Mouse (Mus musculus) spleen, adult 2 months (tissue): ENCODE measurements around the gene Hs6st3. TPM values are rescaled to one million over a fixed set of nuclear protein-coding genes. Genes with fewer than 3 reads are reported as not detected.

Experiments used
- DNase-seq, 2 experiments: peaks; one replicate each; pipeline versions ENCODE4 v3.0.0 to v3.0.0-alpha.2; 2012 to 2021; ENCODE audit warnings: low spot score in 2 of 2, low read depth in 1 of 2
- H3K27ac ChIP-seq: fragments of 200-500 bp; 2 replicates; pipeline ENCODE4 v1.5.1; 2012; ENCODE audit warnings: low read length, inconsistent platforms; ENCODE audit not compliant: insufficient read depth
- H3K27me3 ChIP-seq: fragments of 200-500 bp; 2 replicates; pipeline ENCODE4 v1.6.1; 2012; ENCODE audit warnings: mild to moderate bottlenecking, moderate library complexity, low read length, inconsistent platforms; ENCODE audit not compliant: control insufficient read depth, insufficient read depth
- H3K36me3 ChIP-seq: fragments of 200-500 bp; 2 replicates; pipeline ENCODE4 v1.6.1; 2012; ENCODE audit warnings: mild to moderate bottlenecking, low read length, inconsistent platforms; ENCODE audit not compliant: control insufficient read depth, insufficient read depth
- H3K4me1 ChIP-seq: fragments of 200-500 bp; 2 replicates; pipeline ENCODE4 v1.6.1; 2011; ENCODE audit warnings: inconsistent platforms; ENCODE audit not compliant: control insufficient read depth, insufficient read depth, insufficient read length
- H3K4me3 ChIP-seq: fragments of 200-500 bp; 2 replicates; pipeline ENCODE4 v1.5.1; 2011; ENCODE audit warnings: mild to moderate bottlenecking, inconsistent platforms; ENCODE audit not compliant: insufficient read depth, insufficient read length; ENCODE audit errors: extremely low read depth
- CTCF ChIP-seq: fragments of 200-500 bp; IDR thresholded peaks from 2 replicates; pipeline ENCODE4 v1.5.1; 2011; ENCODE audit warnings: mild to moderate bottlenecking, inconsistent platforms; ENCODE audit not compliant: insufficient read depth, insufficient read length, insufficient replicate concordance; ENCODE audit errors: extremely low read depth
- POLR2A ChIP-seq: fragments of 200-500 bp; IDR thresholded peaks from 2 replicates; pipeline ENCODE4 v1.6.1; 2011; ENCODE audit warnings: low read depth, low read length, inconsistent platforms
- WGBS: fragments of 180-500 bp; shearing (Covaris S2); methylation state at CpG from one replicate; pipeline ENCODE4 v1.1.7; 2018; 5-methylcytosine and 5-hydroxymethylcytosine counted together
- polyA plus RNA-seq: library from polyadenylated mRNA; depleted of rRNA; stranded (reverse); fragments of >200 nt; gene quantifications from 2 replicates; pipeline ENCODE4 v1.2.3, GENCODE M21; 2012

Hs6st3 gene
- polyA plus RNA-seq, 1 experiment, result not detected

GRCm38 (mm10) chr14:119725102-119725501 is 587.0 kb downstream of the Hs6st3 start:
- no peaks in the 10 kb centered on the region for H3K27me3 ChIP-seq
- no peak overlapping the region for H3K4me3 ChIP-seq
- 87% methylated on average over 6 of the region's 6 CpGs for WGBS
- H3K36me3 ChIP-seq, result no peaks in the 10 kb centered on the region
- H3K4me1 ChIP-seq, result no peaks in the 10 kb centered on the region
- no peak overlapping the region for H3K27ac ChIP-seq
- no peak for DNase-seq
- no peak for TF ChIP-seq CTCF
- no peak for TF ChIP-seq POLR2A

GRCm38 (mm10) chr14:119731436-119732080 is 593.4 kb downstream of the Hs6st3 start:
- H3K36me3 ChIP-seq, result no peaks in the 10 kb centered on the region
- H3K27me3 ChIP-seq, result no peaks in the 10 kb centered on the region
- H3K27ac ChIP-seq, result no peak overlapping the region
- no peak overlapping the region for H3K4me3 ChIP-seq
- TF ChIP-seq POLR2A (no peak), CTCF (no peak)
- H3K4me1 ChIP-seq, result no peaks in the 10 kb centered on the region
- DNase-seq, result no peak
- 77% methylated on average over 7 of the region's 7 CpGs for WGBS

- no peak for DNase-seq
- Histone ChIP-seq H3K4me3 (no peak overlapping the region), H3K27me3 (no peaks in the 10 kb centered on the region), H3K4me1 (no peaks in the 10 kb centered on the region), H3K36me3 (no peaks in the 10 kb centered on the region), H3K27ac (no peak overlapping the region)
- TF ChIP-seq POLR2A (no peak), CTCF (no peak)
- 91% methylated on average over 4 of the region's 4 CpGs for WGBS
Measured at GRCm38 (mm10) chr14:119732219-119732618, 594.1 kb downstream of the Hs6st3 start.

- no peak for TF ChIP-seq POLR2A
- no peak for TF ChIP-seq CTCF
- Histone ChIP-seq H3K27me3 (no peaks in the 10 kb centered on the region), H3K4me1 (no peaks in the 10 kb centered on the region), H3K4me3 (no peak overlapping the region), H3K36me3 (no peaks in the 10 kb centered on the region), H3K27ac (no peak overlapping the region)
- no peak for DNase-seq
- WGBS, result 60% methylated on average over 5 of the region's 5 CpGs
Measured at GRCm38 (mm10) chr14:119737408-119737961, 599.3 kb downstream of the Hs6st3 start.

GRCm38 (mm10) chr14:119741791-119742190 is 603.6 kb downstream of the Hs6st3 start:
- H3K27me3 ChIP-seq, result no peaks in the 10 kb centered on the region
- no peaks in the 10 kb centered on the region for H3K36me3 ChIP-seq
- no peaks in the 10 kb centered on the region for H3K4me1 ChIP-seq
- no peak for DNase-seq
- no peak overlapping the region for H3K27ac ChIP-seq
- 83% methylated on average over 1 of the region's 1 CpGs for WGBS
- no peak overlapping the region for H3K4me3 ChIP-seq
- TF ChIP-seq CTCF (no peak), POLR2A (no peak)

- WGBS, result 64% methylated on average over 7 of the region's 7 CpGs
- H3K36me3 ChIP-seq, result no peaks in the 10 kb centered on the region
- no peaks in the 10 kb centered on the region for H3K27me3 ChIP-seq
- no peak for DNase-seq
- H3K27ac ChIP-seq, result no peak overlapping the region
- H3K4me1 ChIP-seq, result no peaks in the 10 kb centered on the region
- H3K4me3 ChIP-seq, result no peak overlapping the region
- TF ChIP-seq CTCF (no peak), POLR2A (no peak)
Measured at GRCm38 (mm10) chr14:119761376-119761775, 623.2 kb downstream of the Hs6st3 start.

GRCm38 (mm10) chr14:119772040-119772439 is 633.9 kb downstream of the Hs6st3 start:
- Histone ChIP-seq H3K27me3 (no peaks in the 10 kb centered on the region), H3K27ac (no peak overlapping the region), H3K36me3 (no peaks in the 10 kb centered on the region), H3K4me1 (no peaks in the 10 kb centered on the region), H3K4me3 (no peak overlapping the region)
- TF ChIP-seq POLR2A, result no peak
- no peak for TF ChIP-seq CTCF
- DNase-seq, result no peak
- 77% methylated on average over 4 of the region's 4 CpGs for WGBS
